Mouse (Mus musculus) olfactory bulb, adult 2 months (tissue): ENCODE measurements around the gene Gm20604. TPM values are rescaled to one million over a fixed set of nuclear protein-coding genes. Genes with fewer than 3 reads are reported as not detected.

Experiments
- H3K27ac ChIP-seq: fragments of 200-500 bp; 2 replicates; pipeline ENCODE4 v1.5.1; 2012; ENCODE audit warnings: low read depth, low read length; ENCODE audit not compliant: insufficient read depth
- H3K4me1 ChIP-seq: fragments of 200-500 bp; 2 replicates; pipeline ENCODE4 v1.6.1; 2012; ENCODE audit warnings: low read length; ENCODE audit not compliant: control insufficient read depth, insufficient read depth
- H3K4me3 ChIP-seq: fragments of 200-500 bp; 2 replicates; pipeline ENCODE4 v1.5.1; 2012; ENCODE audit warnings: mild to moderate bottlenecking, low read depth, low read length, moderate library complexity; ENCODE audit not compliant: insufficient read depth
- CTCF ChIP-seq: fragments of 200-500 bp; IDR thresholded peaks from 2 replicates; pipeline ENCODE4 v1.5.1; 2012; ENCODE audit warnings: low read depth, mild to moderate bottlenecking, low read length, moderate library complexity; ENCODE audit not compliant: insufficient read depth
- POLR2A ChIP-seq: fragments of 200-500 bp; IDR thresholded peaks from 2 replicates; pipeline ENCODE4 v1.6.1; 2012; ENCODE audit warnings: mild to moderate bottlenecking, low read depth, low read length, moderate library complexity; ENCODE audit not compliant: insufficient read depth
- WGBS: fragments of 180-500 bp; shearing (Covaris S2); methylation state at CpG from one replicate; pipeline ENCODE4 v1.1.7; 2018; 5-methylcytosine and 5-hydroxymethylcytosine counted together
- polyA plus RNA-seq: library from polyadenylated mRNA; stranded (reverse); fragments of >200 nt; gene quantifications from 2 replicates; pipeline ENCODE4 v1.2.4, GENCODE M21; 2012; ENCODE audit warnings: low replicate concordance; ENCODE audit not compliant: missing spikeins, insufficient read depth, insufficient read length

The Gm20604 gene
- polyA plus RNA-seq, 1 experiment = not detected

GRCm38 (mm10) chr12:102696635-102697354, 61.7 kb downstream of the Gm20604 start:
- WGBS = 75% methylated on average over 14 of the region's 14 CpGs
- Histone ChIP-seq H3K27ac (peak overlapping the region; percentile 81), H3K4me3 (no peak overlapping the region), H3K4me1 (peaks cover 78% of the 10 kb centered on the region)
- TF ChIP-seq POLR2A (no peak), CTCF (no peak)

GRCm38 (mm10) chr12:102695369-102696239, 62.9 kb downstream of the Gm20604 start:
- no peak for TF ChIP-seq CTCF
- TF ChIP-seq POLR2A = no peak
- WGBS = 30% methylated on average over 18 of the region's 18 CpGs
- peak overlapping the region; percentile 81 for H3K27ac ChIP-seq
- peaks cover 79% of the 10 kb centered on the region for H3K4me1 ChIP-seq
- H3K4me3 ChIP-seq = no peak overlapping the region

GRCm38 (mm10) chr12:102691761-102692160, 66.7 kb downstream of the Gm20604 start:
- 77% methylated on average over 7 of the region's 7 CpGs for WGBS
- H3K27ac ChIP-seq = no peak overlapping the region
- no peak overlapping the region for H3K4me3 ChIP-seq
- no peak for TF ChIP-seq CTCF
- no peak for TF ChIP-seq POLR2A
- peaks cover 55% of the 10 kb centered on the region for H3K4me1 ChIP-seq

Other genes starting within 250 kb of the Gm20604 start
- gene Chga, start 203.7 kb downstream of the Gm20604 start, polyA plus RNA-seq = not detected in 2 replicates
- not detected in 2 replicates for gene Itpk1, start 53.7 kb downstream of the Gm20604 start, polyA plus RNA-seq
- not detected in 2 replicates for gene Moap1, start 15.0 kb downstream of the Gm20604 start, polyA plus RNA-seq
- gene Tmem251, start 14.9 kb downstream of the Gm20604 start, polyA plus RNA-seq = not detected in 2 replicates
- not detected in 2 replicates for gene Gm28051, start 907 bp downstream of the Gm20604 start, polyA plus RNA-seq
- gene Gon7, start 869 bp downstream of the Gm20604 start, polyA plus RNA-seq = not detected in 2 replicates
- not detected in 2 replicates for gene Ubr7, start 705 bp downstream of the Gm20604 start, polyA plus RNA-seq
- gene Btbd7, start 119.8 kb upstream of the Gm20604 start, polyA plus RNA-seq = not detected in 2 replicates
- gene Cox8c, start 140.6 kb upstream of the Gm20604 start, polyA plus RNA-seq = not detected in 2 replicates
- not detected in 2 replicates for gene Unc79, start 190.2 kb upstream of the Gm20604 start, polyA plus RNA-seq